Mouse (Mus musculus): ENCODE measurements around the gene Galnt2. TPM values are rescaled to one million over a fixed set of nuclear protein-coding genes. Genes with fewer than 3 reads are reported as not detected.

Gene Galnt2
- polyA plus RNA-seq, 1 experiment from 2014 or later, result 48.6 TPM

DNA sequence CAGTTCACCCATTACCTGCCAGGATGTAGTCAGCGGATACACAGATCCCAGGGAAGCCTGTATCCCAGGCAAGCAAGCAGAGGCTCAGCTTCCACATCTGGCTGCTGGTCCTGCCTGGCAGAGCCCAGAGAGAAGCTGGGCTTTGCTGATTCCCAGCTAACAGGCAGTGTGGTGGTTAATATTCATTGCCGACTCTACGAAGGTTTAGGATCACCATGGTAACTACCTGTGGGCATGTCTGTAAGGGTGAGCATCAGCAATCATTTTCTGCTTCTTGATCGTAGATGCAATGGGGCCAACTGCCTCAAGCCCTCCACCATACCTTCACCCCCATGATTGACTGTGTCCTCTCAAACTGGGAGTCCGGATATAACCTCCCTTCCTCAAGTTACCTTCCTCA lies 37.2 kb upstream of the Galnt2 start:
- Histone ChIP-seq H3K9me3 (ENCODE audit: control insufficient read depth, low read length) (no peaks in the 10 kb centered on the region), H3K36me3 (ENCODE audit: control insufficient read depth, insufficient read depth, low read length) (no peaks in the 10 kb centered on the region), H3K27me3 (replicated peaks; ENCODE audit: control insufficient read depth, insufficient read depth, low read length) (no peaks in the 10 kb centered on the region), H3K27ac (ENCODE audit: low read depth, low read length) (no peak overlapping the region), H3K9ac (ENCODE audit: low read depth, low read length) (no peak overlapping the region), H3K4me2 (no peak overlapping the region), H3K4me3 (ENCODE audit: low read depth, low read length) (no peak overlapping the region), H3K4me1 (replicated peaks; ENCODE audit: control insufficient read depth, insufficient read depth, low read length) (no peaks in the 10 kb centered on the region)
- 81% methylated on average over 5 of the region's 5 CpGs for WGBS
- no peak for DNase-seq (ENCODE audit: low spot score)
- ATAC-seq (replicated peaks; ENCODE audit: low FRiP score), result no peak

DNA sequence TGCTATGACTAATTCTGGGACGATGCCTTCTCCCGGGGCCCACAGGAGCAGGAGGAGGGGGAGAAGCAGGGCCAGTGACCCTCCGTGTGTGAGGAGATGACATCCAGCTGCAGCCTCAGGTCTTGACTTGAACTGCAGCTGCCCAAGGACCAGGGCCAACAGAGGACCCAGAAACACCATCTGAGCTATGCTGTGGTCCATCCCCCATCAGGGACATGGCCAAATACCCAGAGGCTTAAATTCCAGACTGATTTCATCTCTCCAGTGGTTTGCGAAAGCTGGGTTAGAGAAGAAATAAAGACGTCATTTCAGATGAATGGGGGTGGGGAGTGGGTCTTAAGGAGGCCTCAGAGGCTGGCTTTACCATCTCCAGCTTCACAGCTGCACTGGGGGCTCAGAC lies 35.0 kb upstream of the Galnt2 start:
- Histone ChIP-seq H3K4me2 (no peak overlapping the region), H3K27ac (ENCODE audit: low read depth, low read length) (no peak overlapping the region), H3K36me3 (ENCODE audit: control insufficient read depth, insufficient read depth, low read length) (no peaks in the 10 kb centered on the region), H3K27me3 (replicated peaks; ENCODE audit: control insufficient read depth, insufficient read depth, low read length) (no peaks in the 10 kb centered on the region), H3K9me3 (ENCODE audit: control insufficient read depth, low read length) (no peaks in the 10 kb centered on the region), H3K4me3 (ENCODE audit: low read depth, low read length) (no peak overlapping the region), H3K4me1 (replicated peaks; ENCODE audit: control insufficient read depth, insufficient read depth, low read length) (no peaks in the 10 kb centered on the region), H3K9ac (ENCODE audit: low read depth, low read length) (no peak overlapping the region)
- ATAC-seq (replicated peaks; ENCODE audit: low FRiP score) (no peak), DNase-seq (ENCODE audit: low spot score) (no peak)
- 58% methylated on average over 5 of the region's 5 CpGs for WGBS

DNA sequence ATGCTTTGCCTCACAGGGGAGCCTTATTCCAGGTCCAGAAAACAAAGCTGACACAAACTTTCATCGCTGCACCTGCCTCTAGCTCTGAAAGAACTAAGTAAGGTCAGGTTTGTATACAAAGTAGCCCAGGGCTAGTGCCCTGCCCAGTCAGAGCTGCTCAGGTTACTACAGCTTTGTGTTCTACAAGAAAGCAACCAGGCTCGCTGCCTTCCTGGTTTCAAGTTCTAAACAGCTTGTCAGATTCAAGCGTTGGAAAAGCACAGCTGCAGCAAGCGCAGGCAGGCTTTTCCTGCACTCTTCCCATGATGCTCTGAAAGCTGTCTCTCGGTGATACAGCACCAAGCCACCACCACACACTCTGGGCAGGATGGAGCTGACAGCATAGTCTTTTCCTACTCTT lies 34.4 kb upstream of the Galnt2 start:
- Histone ChIP-seq H3K27ac (ENCODE audit: low read depth, low read length) (no peak overlapping the region), H3K9ac (ENCODE audit: low read depth, low read length) (no peak overlapping the region), H3K4me2 (no peak overlapping the region), H3K9me3 (ENCODE audit: control insufficient read depth, low read length) (no peaks in the 10 kb centered on the region), H3K4me3 (ENCODE audit: low read depth, low read length) (no peak overlapping the region), H3K27me3 (replicated peaks; ENCODE audit: control insufficient read depth, insufficient read depth, low read length) (no peaks in the 10 kb centered on the region), H3K36me3 (ENCODE audit: control insufficient read depth, insufficient read depth, low read length) (no peaks in the 10 kb centered on the region), H3K4me1 (replicated peaks; ENCODE audit: control insufficient read depth, insufficient read depth, low read length) (no peaks in the 10 kb centered on the region)
- ATAC-seq (replicated peaks; ENCODE audit: low FRiP score) (no peak), DNase-seq (ENCODE audit: low spot score) (no peak)
- WGBS, result 49% methylated on average over 5 of the region's 5 CpGs

DNA sequence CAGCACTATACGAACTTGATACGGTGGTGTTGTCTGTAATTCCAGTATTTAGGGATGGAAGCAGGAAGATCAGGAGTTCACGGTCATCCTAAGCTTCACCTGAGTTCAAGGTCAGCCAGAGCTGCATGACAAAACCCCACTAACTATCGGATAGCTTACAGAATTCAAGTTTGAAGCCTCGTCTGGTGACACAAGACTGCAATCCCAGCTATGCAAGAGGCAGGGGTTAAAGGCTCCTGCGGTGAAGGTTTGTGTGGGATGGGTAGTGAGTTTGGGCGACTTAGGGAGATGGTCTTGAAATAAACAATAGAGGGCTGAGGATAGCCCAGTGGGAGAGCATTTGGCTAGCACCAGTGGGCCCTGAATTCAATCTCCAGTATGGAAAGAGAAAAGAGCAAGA lies 33.0 kb upstream of the Galnt2 start:
- no peak for DNase-seq (ENCODE audit: low spot score)
- WGBS, result 75% methylated on average over 7 of the region's 7 CpGs

DNA sequence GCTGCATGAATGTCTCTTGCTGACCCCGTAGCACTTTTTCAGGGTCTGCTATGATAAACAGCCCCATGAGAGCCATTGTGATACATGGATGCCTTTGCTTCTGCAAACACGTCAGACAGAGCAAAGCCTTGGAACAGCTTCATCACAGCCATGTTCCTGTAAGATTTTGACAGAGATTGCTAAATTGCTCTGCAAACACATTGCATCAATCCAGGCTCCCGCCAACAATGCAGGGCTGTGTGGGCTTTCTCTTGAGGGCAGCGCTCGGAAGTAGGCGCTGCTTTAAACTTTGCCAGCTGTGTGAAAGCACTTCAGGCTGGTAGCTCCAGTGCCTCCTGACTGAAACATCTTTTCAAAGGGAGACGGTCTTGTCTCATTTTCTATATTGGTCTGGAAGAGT lies 30.8 kb upstream of the Galnt2 start:
- DNase-seq (ENCODE audit: low spot score) (no peak), ATAC-seq (replicated peaks; ENCODE audit: low FRiP score) (no peak)
- no peak overlapping the region for H3K27ac ChIP-seq (ENCODE audit: low read depth, low read length)

More for the DNA sequence above, 33.0 kb upstream of the Galnt2 start:
- H3K9ac ChIP-seq (ENCODE audit: low read depth, low read length), result no peak overlapping the region
- H3K27ac ChIP-seq (ENCODE audit: low read depth, low read length), result no peak overlapping the region
- H3K4me2 ChIP-seq, result no peak overlapping the region
- H3K4me3 ChIP-seq (ENCODE audit: low read depth, low read length), result no peak overlapping the region
- H3K27me3 ChIP-seq (replicated peaks; ENCODE audit: control insufficient read depth, insufficient read depth, low read length), result no peaks in the 10 kb centered on the region
- ATAC-seq (replicated peaks; ENCODE audit: low FRiP score), result no peak
- H3K9me3 ChIP-seq (ENCODE audit: control insufficient read depth, low read length), result no peaks in the 10 kb centered on the region
- no peaks in the 10 kb centered on the region for H3K36me3 ChIP-seq (ENCODE audit: control insufficient read depth, insufficient read depth, low read length)
- no peaks in the 10 kb centered on the region for H3K4me1 ChIP-seq (replicated peaks; ENCODE audit: control insufficient read depth, insufficient read depth, low read length)

DNA sequence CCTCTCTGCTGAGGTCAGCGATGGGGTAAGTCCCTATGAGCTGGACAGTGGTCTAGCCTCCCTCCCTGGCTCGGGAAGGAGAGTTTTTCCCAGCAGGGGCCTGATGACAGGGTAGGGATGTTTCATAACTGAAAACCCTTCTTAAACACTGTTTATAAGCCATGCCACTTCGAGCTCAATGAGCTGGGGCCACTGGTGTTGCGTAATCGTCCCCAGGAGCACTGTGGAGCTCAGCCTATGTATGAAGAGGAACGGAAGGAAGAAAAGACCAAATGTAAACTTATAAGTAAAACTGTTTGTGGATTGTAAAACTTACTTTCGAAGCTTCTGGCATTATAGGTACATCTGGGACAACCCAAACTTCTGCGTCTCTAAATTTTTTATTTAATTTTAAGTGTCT lies 29.5 kb upstream of the Galnt2 start:
- no peaks in the 10 kb centered on the region for H3K36me3 ChIP-seq (ENCODE audit: control insufficient read depth, insufficient read depth, low read length)
- no peak for DNase-seq (ENCODE audit: low spot score)
- H3K9me3 ChIP-seq (ENCODE audit: control insufficient read depth, low read length), result no peaks in the 10 kb centered on the region
- no peak overlapping the region for H3K9ac ChIP-seq (ENCODE audit: low read depth, low read length)
- 69% methylated on average over 8 of the region's 8 CpGs for WGBS
- no peak overlapping the region for H3K27ac ChIP-seq (ENCODE audit: low read depth, low read length)
- ATAC-seq (replicated peaks; ENCODE audit: low FRiP score), result no peak
- H3K4me2 ChIP-seq, result no peak overlapping the region
- no peaks in the 10 kb centered on the region for H3K4me1 ChIP-seq (replicated peaks; ENCODE audit: control insufficient read depth, insufficient read depth, low read length)
- no peaks in the 10 kb centered on the region for H3K27me3 ChIP-seq (replicated peaks; ENCODE audit: control insufficient read depth, insufficient read depth, low read length)
- H3K4me3 ChIP-seq (ENCODE audit: low read depth, low read length), result no peak overlapping the region

More for the DNA sequence above, 30.8 kb upstream of the Galnt2 start:
- H3K4me2 ChIP-seq, result no peak overlapping the region
- no peaks in the 10 kb centered on the region for H3K9me3 ChIP-seq (ENCODE audit: control insufficient read depth, low read length)
- no peak overlapping the region for H3K9ac ChIP-seq (ENCODE audit: low read depth, low read length)
- H3K4me1 ChIP-seq (replicated peaks; ENCODE audit: control insufficient read depth, insufficient read depth, low read length), result no peaks in the 10 kb centered on the region
- no peaks in the 10 kb centered on the region for H3K27me3 ChIP-seq (replicated peaks; ENCODE audit: control insufficient read depth, insufficient read depth, low read length)
- no peak overlapping the region for H3K4me3 ChIP-seq (ENCODE audit: low read depth, low read length)
- WGBS, result 64% methylated on average over 7 of the region's 7 CpGs
- H3K36me3 ChIP-seq (ENCODE audit: control insufficient read depth, insufficient read depth, low read length), result no peaks in the 10 kb centered on the region

DNA sequence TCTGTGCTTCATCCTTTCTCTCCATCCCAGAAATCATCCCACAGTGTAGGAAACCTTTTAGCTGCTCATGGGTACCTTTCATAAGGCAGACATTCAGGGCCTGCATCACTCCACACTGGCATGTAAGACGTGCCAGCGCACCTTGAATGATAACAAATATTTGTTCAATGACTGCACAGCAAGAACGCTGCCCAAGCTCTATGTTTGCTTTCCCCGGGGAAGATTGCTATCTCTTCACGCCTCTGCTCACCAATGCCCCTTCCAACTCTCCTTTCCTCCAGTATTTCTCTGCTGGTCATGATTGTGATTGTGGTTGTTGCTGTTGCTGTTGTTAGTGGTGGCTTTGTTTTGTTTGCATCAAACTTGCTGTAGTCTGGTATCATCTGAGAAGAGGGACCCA lies 28.3 kb upstream of the Galnt2 start:
- no peak overlapping the region for H3K4me3 ChIP-seq (ENCODE audit: low read depth, low read length)
- no peaks in the 10 kb centered on the region for H3K9me3 ChIP-seq (ENCODE audit: control insufficient read depth, low read length)
- H3K4me1 ChIP-seq (replicated peaks; ENCODE audit: control insufficient read depth, insufficient read depth, low read length), result no peaks in the 10 kb centered on the region
- H3K4me2 ChIP-seq, result no peak overlapping the region
- no peak overlapping the region for H3K27ac ChIP-seq (ENCODE audit: low read depth, low read length)
- WGBS, result 75% methylated on average over 5 of the region's 5 CpGs
- no peak for ATAC-seq (replicated peaks; ENCODE audit: low FRiP score)
- no peaks in the 10 kb centered on the region for H3K36me3 ChIP-seq (ENCODE audit: control insufficient read depth, insufficient read depth, low read length)
- no peak overlapping the region for H3K9ac ChIP-seq (ENCODE audit: low read depth, low read length)
- no peaks in the 10 kb centered on the region for H3K27me3 ChIP-seq (replicated peaks; ENCODE audit: control insufficient read depth, insufficient read depth, low read length)
- no peak for DNase-seq (ENCODE audit: low spot score)

DNA sequence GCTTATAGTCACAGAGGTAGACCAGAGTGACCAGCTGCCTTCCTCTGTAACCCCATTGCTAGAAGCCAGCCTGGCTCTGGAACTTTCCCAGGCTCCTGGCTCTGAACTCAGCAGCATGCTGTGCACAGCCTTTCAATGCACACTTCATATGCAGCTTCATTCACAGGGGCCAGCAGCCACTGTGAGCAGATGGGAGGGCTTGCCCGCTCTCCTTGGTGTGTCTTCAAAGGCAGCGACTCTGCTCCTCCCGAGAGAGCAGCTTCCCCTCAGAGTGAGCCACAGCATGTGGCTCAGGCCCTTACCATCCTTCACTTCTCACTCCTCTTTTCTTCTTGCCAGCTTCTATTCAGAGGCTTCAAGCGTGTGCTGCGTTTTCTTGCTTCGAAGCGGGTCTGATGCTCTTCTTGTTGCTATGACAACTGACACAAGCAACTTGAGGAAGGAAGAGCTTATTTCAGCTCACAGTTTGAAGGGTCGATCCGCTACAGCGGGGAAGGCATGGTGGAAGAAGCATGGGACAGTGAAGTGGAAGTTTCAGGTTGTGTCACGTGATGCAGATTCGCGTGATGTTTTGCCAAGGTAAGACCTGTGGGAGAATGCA lies 27.1 kb upstream of the Galnt2 start:
- no peak for ATAC-seq (replicated peaks; ENCODE audit: low FRiP score)
- DNase-seq (ENCODE audit: low spot score), result no peak

DNA sequence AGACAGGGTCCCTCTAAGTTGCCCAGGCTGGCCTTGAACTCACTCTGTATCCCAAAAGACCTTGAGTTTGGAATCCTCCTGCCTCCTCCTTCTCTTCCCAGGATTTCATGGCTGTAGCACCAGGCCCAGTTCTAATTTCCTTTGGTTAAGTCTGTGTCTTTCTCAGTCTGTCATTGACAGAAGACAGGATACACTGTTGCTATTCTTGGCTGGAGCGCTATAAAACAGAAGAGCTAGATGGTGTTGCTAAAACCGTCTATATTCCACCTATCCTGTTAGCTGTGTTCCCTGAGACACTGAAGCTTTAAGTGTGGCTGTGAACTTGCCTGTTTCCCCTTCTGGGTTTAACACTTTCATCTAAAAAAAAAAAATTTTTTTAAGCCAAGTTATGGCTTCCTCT lies 19.0 kb upstream of the Galnt2 start:
- Histone ChIP-seq H3K4me2 (no peak overlapping the region), H3K4me1 (replicated peaks; ENCODE audit: control insufficient read depth, insufficient read depth, low read length) (no peaks in the 10 kb centered on the region), H3K9ac (ENCODE audit: low read depth, low read length) (no peak overlapping the region), H3K4me3 (ENCODE audit: low read depth, low read length) (no peak overlapping the region), H3K9me3 (ENCODE audit: control insufficient read depth, low read length) (no peaks in the 10 kb centered on the region), H3K27ac (ENCODE audit: low read depth, low read length) (no peak overlapping the region), H3K36me3 (ENCODE audit: control insufficient read depth, insufficient read depth, low read length) (no peaks in the 10 kb centered on the region), H3K27me3 (replicated peaks; ENCODE audit: control insufficient read depth, insufficient read depth, low read length) (no peaks in the 10 kb centered on the region)
- ATAC-seq (replicated peaks; ENCODE audit: low FRiP score), result no peak
- DNase-seq (ENCODE audit: low spot score), result no peak
- WGBS, result 62% methylated on average over 2 of the region's 2 CpGs

More for the DNA sequence above, 27.1 kb upstream of the Galnt2 start:
- Histone ChIP-seq H3K4me3 (ENCODE audit: low read depth, low read length) (no peak overlapping the region), H3K4me1 (replicated peaks; ENCODE audit: control insufficient read depth, insufficient read depth, low read length) (no peaks in the 10 kb centered on the region), H3K4me2 (no peak overlapping the region), H3K36me3 (ENCODE audit: control insufficient read depth, insufficient read depth, low read length) (no peaks in the 10 kb centered on the region), H3K9ac (ENCODE audit: low read depth, low read length) (no peak overlapping the region), H3K9me3 (ENCODE audit: control insufficient read depth, low read length) (no peaks in the 10 kb centered on the region), H3K27ac (ENCODE audit: low read depth, low read length) (no peak overlapping the region), H3K27me3 (replicated peaks; ENCODE audit: control insufficient read depth, insufficient read depth, low read length) (no peaks in the 10 kb centered on the region)
- WGBS, result 84% methylated on average over 13 of the region's 13 CpGs

All from liver, embryonic 11.5 days (tissue).